Mouse (Mus musculus): ENCODE measurements at regions not wholly inside any gene's neighbourhood (a gene's known extent, or its start where the extent isn't known, plus 50 kb on each side); places are given as distances from the start of the nearest gene placed in this dataset.

- intact Hi-C loops (cut with DNase I), result no loop called here
- no peak for DNase-seq (ENCODE audit: low spot score in 2 of 2)
Observed at GRCm38 (mm10) chr8:10793670-10794366, 214.4 kb downstream of the Irs2 start.

- intact Hi-C loops (cut with DNase I), result no loop called here
- no peak for DNase-seq (ENCODE audit: low spot score in 2 of 2)
Observed at GRCm38 (mm10) chr8:10788496-10789200, 219.6 kb downstream of the Irs2 start.

- intact Hi-C loops (cut with DNase I), result no loop called here
- DNase-seq (ENCODE audit: low spot score in 2 of 2), result no peak
Observed at GRCm38 (mm10) chr8:10785801-10786200, 222.5 kb downstream of the Irs2 start.

GRCm38 (mm10) chr8:10785311-10785710, 222.9 kb downstream of the Irs2 start:
- no peak for DNase-seq (ENCODE audit: low spot score in 2 of 2)
- intact Hi-C loops (cut with DNase I), result no loop called here

GRCm38 (mm10) chr8:10784481-10784880, 223.8 kb downstream of the Irs2 start:
- no peak for DNase-seq (ENCODE audit: low spot score in 2 of 2)

GRCm38 (mm10) chr8:10781860-10782259, 226.4 kb downstream of the Irs2 start:
- intact Hi-C loops (cut with DNase I), result no loop called here
- no peak for DNase-seq (ENCODE audit: low spot score in 2 of 2)

More at GRCm38 (mm10) chr8:10784481-10784880, 223.8 kb downstream of the Irs2 start:
- intact Hi-C loops (cut with DNase I), result no loop called here

GRCm38 (mm10) chr8:10779636-10780035, 228.6 kb downstream of the Irs2 start:
- DNase-seq (ENCODE audit: low spot score in 2 of 2), result no peak
- intact Hi-C loops (cut with DNase I), result no loop called here

GRCm38 (mm10) chr8:10775202-10776010, 232.9 kb downstream of the Irs2 start:
- DNase-seq (ENCODE audit: low spot score in 2 of 2), result no peak
- intact Hi-C loops (cut with DNase I), result no loop called here

- no peak for DNase-seq (ENCODE audit: low spot score in 2 of 2)
- intact Hi-C loops (cut with DNase I), result no loop called here
Observed at GRCm38 (mm10) chr8:10774778-10775177, 233.5 kb downstream of the Irs2 start.

- intact Hi-C loops (cut with DNase I), result no loop called here
- no peak for DNase-seq (ENCODE audit: low spot score in 2 of 2)
Observed at GRCm38 (mm10) chr8:10768181-10768580, 240.1 kb downstream of the Irs2 start.

- intact Hi-C loops (cut with DNase I), result no loop called here
- DNase-seq (ENCODE audit: low spot score in 2 of 2), result no peak
Observed at GRCm38 (mm10) chr8:10763907-10764306, 244.4 kb downstream of the Irs2 start.

GRCm38 (mm10) chr8:10761694-10762305, 246.5 kb downstream of the Irs2 start:
- intact Hi-C loops (cut with DNase I), result no loop called here
- DNase-seq (ENCODE audit: low spot score in 2 of 2), result no peak

GRCm38 (mm10) chr8:10760851-10761693, 247.2 kb downstream of the Irs2 start:
- DNase-seq (ENCODE audit: low spot score in 2 of 2), result peak in 1 of 2 experiments; percentile 29
- intact Hi-C loops (cut with DNase I), result no loop called here

- intact Hi-C loops (cut with DNase I), result no loop called here
- DNase-seq (ENCODE audit: low spot score in 2 of 2), result no peak
Observed at GRCm38 (mm10) chr8:10760231-10760630, 248.0 kb downstream of the Irs2 start.

GRCm38 (mm10) chr8:10758151-10758550, 250.1 kb downstream of the Irs2 start:
- no peak for DNase-seq (ENCODE audit: low spot score in 2 of 2)
- intact Hi-C loops (cut with DNase I), result no loop called here

GRCm38 (mm10) chr8:10754986-10755308, 253.3 kb downstream of the Irs2 start:
- intact Hi-C loops (cut with DNase I), result no loop called here
- no peak for DNase-seq (ENCODE audit: low spot score in 2 of 2)

- no peak for DNase-seq (ENCODE audit: low spot score in 2 of 2)
- intact Hi-C loops (cut with DNase I), result no loop called here
Observed at GRCm38 (mm10) chr8:10754232-10754985, 253.8 kb downstream of the Irs2 start.

- intact Hi-C loops (cut with DNase I), result no loop called here
- no peak for DNase-seq (ENCODE audit: low spot score in 2 of 2)
Observed at GRCm38 (mm10) chr8:10753056-10753455, 255.2 kb downstream of the Irs2 start.
